Mouse (Mus musculus): ENCODE data around the gene 4930467E23Rik. TPM values are rescaled to one million over a fixed set of nuclear protein-coding genes. Genes with fewer than 3 reads are reported as not detected.

Gene 4930467E23Rik
- 0.74 TPM for total RNA-seq (2023)

GRCm38 (mm10) chr8:19729276-19729675, at the start of gene 4930467E23Rik:
4930467E23Rik (plus strand) TSS chr8:19729576.

Other genes starting within 250 kb of the 4930467E23Rik start
- not detected for gene Defb7, start 234.5 kb upstream of the 4930467E23Rik start, total RNA-seq (2023)
- not detected for gene Gm31371, start 173.8 kb downstream of the 4930467E23Rik start, total RNA-seq (2023)

Data from CD4-positive naive resting alpha-beta T cell, adult 57 days (primary cell).